Mouse (Mus musculus): Measurements from ENCODE around the gene Fam173a. TPM values are rescaled to one million over a fixed set of nuclear protein-coding genes. Genes with fewer than 3 reads are reported as not detected.

Gene Fam173a
- polyA plus RNA-seq, 1 experiment from 2014 or later, result 86.6 TPM

- Histone ChIP-seq H3K36me3 (peaks cover 23% of the 10 kb centered on the region), H3K4me2 (peak overlapping the region; percentile 88), H3K4me1 (replicated peaks) (peaks cover 60% of the 10 kb centered on the region), H3K27me3 (peaks cover 4% of the 10 kb centered on the region; the same call in 1 of the 2 replicates), H3K9me3 (no peaks in the 10 kb centered on the region), H3K9ac (peak overlapping the region; percentile 90), H3K4me3 (peak overlapping the region; percentile 78), H3K27ac (peak overlapping the region; percentile 93)
- WGBS, result under 1% methylated on average over 45 of the region's 45 CpGs
- peak; percentile 66 for ATAC-seq (ENCODE audit: low FRiP score)
These were observed 716 bp downstream of the Fam173a start for GRCm38 (mm10) chr17:25791843-25792527.

- Histone ChIP-seq H3K4me2 (peak overlapping the region; percentile 88), H3K9me3 (no peaks in the 10 kb centered on the region), H3K27me3 (peaks cover 3% of the 10 kb centered on the region; the same call in 1 of the 2 replicates), H3K27ac (peak overlapping the region; percentile 93), H3K36me3 (peaks cover 23% of the 10 kb centered on the region), H3K9ac (peak overlapping the region; percentile 90), H3K4me1 (replicated peaks) (peaks cover 54% of the 10 kb centered on the region), H3K4me3 (peak overlapping the region; percentile 78)
- 27% methylated on average over 19 of the region's 19 CpGs for WGBS
- no peak for ATAC-seq (ENCODE audit: low FRiP score)
These were observed 1.3 kb downstream of the Fam173a start for GRCm38 (mm10) chr17:25791320-25791842.

GRCm38 (mm10) chr17:25786781-25787504 lies 5.8 kb downstream of the Fam173a start:
- Histone ChIP-seq H3K36me3 (peaks cover 46% of the 10 kb centered on the region), H3K4me3 (no peak overlapping the region), H3K9ac (0 out of 2 replicates have a peak overlapping the region, but pooled peaks have one; percentile 13), H3K27ac (no peak overlapping the region), H3K4me2 (no peak overlapping the region), H3K9me3 (no peaks in the 10 kb centered on the region), H3K27me3 (no peaks in the 10 kb centered on the region), H3K4me1 (replicated peaks) (peaks cover 46% of the 10 kb centered on the region)
- WGBS, result 94% methylated on average over 9 of the region's 9 CpGs
- ATAC-seq (ENCODE audit: low FRiP score), result no peak

GRCm38 (mm10) chr17:25786280-25786679 lies 6.4 kb downstream of the Fam173a start, which contains the start of gene Ccdc78:
Gene Ccdc78, plus strand, starts transcription at chr17:25786580.
- Histone ChIP-seq H3K9me3 (no peaks in the 10 kb centered on the region), H3K9ac (peak within 1 kb of the TSS; percentile 88), H3K4me1 (replicated peaks) (peaks cover 41% of the 10 kb centered on the region), H3K4me3 (peak within 1 kb of the TSS; percentile 74), H3K27ac (peak within 1 kb of the TSS; percentile 91), H3K27me3 (no peaks in the 10 kb centered on the region), H3K36me3 (peaks cover 53% of the 10 kb centered on the region), H3K4me2 (peak within 1 kb of the TSS; percentile 90)
- 84% methylated on average over 3 of the region's 3 CpGs for WGBS
- ATAC-seq (ENCODE audit: low FRiP score), result no peak

- Histone ChIP-seq H3K27ac (peak within 1 kb of the TSS; percentile 91), H3K4me2 (peak within 1 kb of the TSS; percentile 90), H3K4me1 (replicated peaks) (peaks cover 32% of the 10 kb centered on the region), H3K36me3 (peaks cover 63% of the 10 kb centered on the region), H3K9me3 (no peaks in the 10 kb centered on the region), H3K27me3 (no peaks in the 10 kb centered on the region), H3K9ac (peak within 1 kb of the TSS; percentile 88), H3K4me3 (peak within 1 kb of the TSS; percentile 74)
- WGBS, result under 1% methylated on average over 23 of the region's 23 CpGs
- ATAC-seq (ENCODE audit: low FRiP score), result peak; percentile 82
These were observed 7.4 kb downstream of the Fam173a start, which contains the start of gene Haghl for GRCm38 (mm10) chr17:25785281-25785745. Gene Haghl, minus strand, starts transcription at chr17:25785673.

- no peak for ATAC-seq (ENCODE audit: low FRiP score)
- 86% methylated on average over 15 of the region's 15 CpGs for WGBS
- Histone ChIP-seq H3K4me1 (replicated peaks) (peaks cover 31% of the 10 kb centered on the region), H3K27ac (peak overlapping the region; percentile 91; the same call in 1 of the 2 replicates), H3K27me3 (no peaks in the 10 kb centered on the region), H3K4me3 (peak overlapping the region; percentile 74), H3K4me2 (peak overlapping the region; percentile 90), H3K36me3 (peaks cover 62% of the 10 kb centered on the region), H3K9me3 (no peaks in the 10 kb centered on the region), H3K9ac (peak overlapping the region; percentile 88)
These were observed 8.7 kb downstream of the Fam173a start for GRCm38 (mm10) chr17:25783861-25784574.

GRCm38 (mm10) chr17:25783086-25783485 lies 9.6 kb downstream of the Fam173a start:
- Histone ChIP-seq H3K27me3 (no peaks in the 10 kb centered on the region), H3K36me3 (peaks cover 65% of the 10 kb centered on the region), H3K4me2 (0 out of 2 replicates have a peak overlapping the region, but pooled peaks have one; percentile 13), H3K4me1 (replicated peaks) (peaks cover 31% of the 10 kb centered on the region), H3K9ac (peak overlapping the region; percentile 88), H3K9me3 (no peaks in the 10 kb centered on the region), H3K4me3 (0 out of 2 replicates have a peak overlapping the region, but pooled peaks have one; percentile 74), H3K27ac (no peak overlapping the region)
- 66% methylated on average over 7 of the region's 7 CpGs for WGBS
- ATAC-seq (ENCODE audit: low FRiP score), result no peak

GRCm38 (mm10) chr17:25781339-25781738 lies 11.4 kb downstream of the Fam173a start:
- WGBS, result 87% methylated on average over 6 of the region's 6 CpGs
- Histone ChIP-seq H3K36me3 (peaks cover 71% of the 10 kb centered on the region), H3K9me3 (no peaks in the 10 kb centered on the region), H3K27me3 (no peaks in the 10 kb centered on the region), H3K27ac (no peak overlapping the region), H3K9ac (no peak overlapping the region), H3K4me1 (replicated peaks) (peaks cover 31% of the 10 kb centered on the region), H3K4me3 (no peak overlapping the region), H3K4me2 (no peak overlapping the region)
- ATAC-seq (ENCODE audit: low FRiP score), result no peak

GRCm38 (mm10) chr17:25777948-25778347 lies 14.8 kb downstream of the Fam173a start:
- no peaks in the 10 kb centered on the region for H3K9me3 ChIP-seq
- no peak overlapping the region for H3K4me2 ChIP-seq
- peaks cover 16% of the 10 kb centered on the region for H3K4me1 ChIP-seq (replicated peaks)
- ATAC-seq (ENCODE audit: low FRiP score), result no peak
- no peak overlapping the region for H3K4me3 ChIP-seq
- no peak overlapping the region for H3K27ac ChIP-seq
- 97% methylated on average over 5 of the region's 5 CpGs for WGBS
- H3K36me3 ChIP-seq, result peaks cover 57% of the 10 kb centered on the region
- no peak overlapping the region for H3K9ac ChIP-seq
- H3K27me3 ChIP-seq, result no peaks in the 10 kb centered on the region

- no peak overlapping the region for H3K9ac ChIP-seq
- no peak overlapping the region for H3K4me2 ChIP-seq
- WGBS, result 84% methylated on average over 10 of the region's 10 CpGs
- H3K27ac ChIP-seq, result no peak overlapping the region
- no peaks in the 10 kb centered on the region for H3K27me3 ChIP-seq
- H3K36me3 ChIP-seq, result peaks cover 33% of the 10 kb centered on the region
- H3K4me1 ChIP-seq (replicated peaks), result peaks cover 13% of the 10 kb centered on the region
- no peak overlapping the region for H3K4me3 ChIP-seq
- no peaks in the 10 kb centered on the region for H3K9me3 ChIP-seq
- no peak for ATAC-seq (ENCODE audit: low FRiP score)
These were observed 17.2 kb downstream of the Fam173a start for GRCm38 (mm10) chr17:25775318-25776062.

- 0 out of 2 replicates have a peak within 1 kb of the TSS, but pooled peaks have one; percentile 55 for H3K27ac ChIP-seq
- peak within 1 kb of the TSS; percentile 89 for H3K9ac ChIP-seq
- peaks cover 13% of the 10 kb centered on the region for H3K4me1 ChIP-seq (replicated peaks)
- peaks cover 20% of the 10 kb centered on the region for H3K36me3 ChIP-seq
- peak within 1 kb of the TSS; percentile 78 for H3K4me3 ChIP-seq
- peak within 1 kb of the TSS; percentile 89 for H3K4me2 ChIP-seq
- H3K27me3 ChIP-seq, result peaks cover 7% of the 10 kb centered on the region
- WGBS, result under 1% methylated on average over 37 of the region's 37 CpGs
- H3K9me3 ChIP-seq, result no peaks in the 10 kb centered on the region
- ATAC-seq (ENCODE audit: low FRiP score), result peak; percentile 88
These were observed 19.1 kb downstream of the Fam173a start, which contains the start of gene Narfl for GRCm38 (mm10) chr17:25773549-25774120. Gene Narfl, plus strand, starts transcription at chr17:25773776.

Data from hindbrain, embryonic 13.5 days (tissue).